ENCODE assay signal across 35 mouse cellular contexts in the genomic region with DNA sequence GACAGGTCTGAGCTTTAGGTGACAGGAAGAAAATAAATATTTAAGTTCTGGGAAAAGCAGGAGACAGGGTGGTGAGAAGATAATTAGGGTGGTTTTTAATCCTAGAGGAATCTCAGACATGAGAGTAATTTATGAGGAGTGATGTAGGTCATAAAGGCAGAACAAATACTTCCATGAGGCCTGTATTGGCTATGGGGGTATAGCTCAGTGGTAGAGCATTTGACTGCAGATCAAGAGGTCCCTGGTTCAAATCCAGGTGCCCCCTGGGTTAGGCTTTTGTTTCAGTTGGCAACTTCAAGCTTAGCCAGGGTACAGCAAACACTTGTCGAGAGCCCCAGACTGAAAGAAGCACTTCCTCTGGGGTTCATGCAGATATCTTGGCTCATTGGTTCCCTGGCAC.
"Had no signal": no experiment of that assay in that cellular context is flagged by ENCODE, and none has a peak within 500 bp of the region (broad histone marks: within the 10 kb centered on the region; RNA-seq: fewer than 3 reads in every experiment).

No protein-coding gene starts in this region.

- H3K9me3 ChIP-seq: heart, embryonic 10.5 days; heart, embryonic 12.5 days; heart, embryonic 13.5 days; heart, embryonic 15.5 days; hindbrain, embryonic 10.5 days; hindbrain, embryonic 12.5 days; hindbrain, embryonic 13.5 days; hindbrain, embryonic 15.5 days; intestine, embryonic 15.5 days; kidney, embryonic 15.5 days had no signal

- H3K4me2 ChIP-seq: heart, embryonic 11.5 days; heart, embryonic 12.5 days; heart, embryonic 13.5 days; heart, embryonic 15.5 days; hindbrain, embryonic 12.5 days; hindbrain, embryonic 13.5 days; hindbrain, embryonic 15.5 days; intestine, embryonic 15.5 days; kidney, embryonic 15.5 days had no signal

- H3K27ac ChIP-seq: heart, embryonic 10.5 days; heart, embryonic 13.5 days; heart, embryonic 15.5 days; hindbrain, embryonic 10.5 days; hindbrain, embryonic 12.5 days; hindbrain, embryonic 13.5 days; hindbrain, embryonic 15.5 days; hindbrain, postnatal 0 days; intestine, embryonic 15.5 days; kidney, embryonic 15.5 days; kidney, postnatal 0 days; layer of hippocampus, adult 2 months; left cerebral cortex, adult 2 months had no signal

- DNase-seq: heart, postnatal 10 days; heart, postnatal 14 days; heart, postnatal 36 days; heart, postnatal 4 days; kidney, adult 11 months; kidney, adult 18-20 months; kidney, adult 2 months; kidney, adult 8-10 months; kidney, adult 9 months; kidney, postnatal 10 days; kidney, postnatal 14 days; kidney, postnatal 25 days; kidney, postnatal 36 days; kidney, postnatal 4 days; layer of hippocampus, adult 9-11 months; layer of hippocampus, postnatal 36 days had no signal

- H3K4me3 ChIP-seq: heart, embryonic 10.5 days; heart, embryonic 12.5 days; heart, embryonic 13.5 days; heart, embryonic 15.5 days; hindbrain, embryonic 10.5 days; hindbrain, embryonic 12.5 days; hindbrain, embryonic 13.5 days; hindbrain, embryonic 15.5 days; intestine, embryonic 15.5 days; kidney, embryonic 15.5 days; layer of hippocampus, adult 2 months; left cerebral cortex, adult 2 months had no signal

- ATAC-seq: hindbrain, embryonic 16.5 days; hindbrain, postnatal 0 days; inflammation-experienced regulatory T-cells, adult 6 months; intestine, embryonic 15.5 days; intestine, embryonic 16.5 days; intestine, postnatal 0 days had no signal

- H3K9ac ChIP-seq: heart, embryonic 12.5 days; heart, embryonic 13.5 days; heart, embryonic 15.5 days; hindbrain, embryonic 12.5 days; hindbrain, embryonic 13.5 days; hindbrain, embryonic 15.5 days; intestine, embryonic 15.5 days; kidney, embryonic 15.5 days had no signal

- H3K4me1 ChIP-seq: heart, embryonic 12.5 days; intestine, embryonic 15.5 days had no signal

- H3K27me3 ChIP-seq: heart, embryonic 12.5 days; heart, embryonic 15.5 days; hindbrain, embryonic 12.5 days; intestine, embryonic 15.5 days had no signal

- H3K36me3 ChIP-seq: heart, embryonic 10.5 days; heart, embryonic 12.5 days; heart, embryonic 13.5 days; heart, embryonic 15.5 days; hindbrain, embryonic 10.5 days; hindbrain, embryonic 12.5 days; hindbrain, embryonic 13.5 days; hindbrain, embryonic 15.5 days; intestine, embryonic 15.5 days; kidney, embryonic 15.5 days had no signal
